Mouse (Mus musculus): ENCODE data around the gene Vamp3. TPM values are rescaled to one million over a fixed set of nuclear protein-coding genes. Genes with fewer than 3 reads are reported as not detected.

The Vamp3 gene
- 10 to 100 TPM; 63.7 to 74.6 TPM for polyA plus RNA-seq (2017; shearing (Covaris generic))

GRCm38 (mm10) chr4:151057347-151058321 is at the start of gene Vamp3:
TSS of gene Vamp3 (minus strand) at chr4:151057963.

GRCm38 (mm10) chr4:151089270-151089669 is 31.5 kb upstream of the Vamp3 start, which contains the start of gene Gm13090:
TSS of gene Gm13090 (plus strand) at chr4:151089570.

GRCm38 (mm10) chr4:151044037-151044943 is 13.5 kb downstream of the Vamp3 start, which contains the start of gene Per3:
TSS of gene Per3 (minus strand) at chr4:151044665.

Other genes starting within 250 kb of the Vamp3 start
- gene Errfi1, start 204.0 kb downstream of the Vamp3 start, polyA plus RNA-seq (2017; shearing (Covaris generic)): 10 to 100 TPM in 1 of 2 experiments, 1 to 10 TPM in 1; 6.2 to 10.2 TPM
- gene Park7, start 143.5 kb downstream of the Vamp3 start, polyA plus RNA-seq (2017; shearing (Covaris generic)): 100 to 1,000 TPM; 325 to 397 TPM
- gene Tnfrsf9, start 143.4 kb downstream of the Vamp3 start, polyA plus RNA-seq (2017; shearing (Covaris generic)): 100 to 1,000 TPM in 1 of 2 experiments, 10 to 100 TPM in 1; 69.3 to 289 TPM
- gene Uts2, start 60.9 kb downstream of the Vamp3 start, polyA plus RNA-seq (2017; shearing (Covaris generic)): under 1 TPM in 1 of 2 experiments, not detected in 1; 0.45 TPM
- 1 to 10 TPM; 1.9 to 2.3 TPM for gene Per3, start 13.3 kb downstream of the Vamp3 start, polyA plus RNA-seq (2017; shearing (Covaris generic))
- not detected for gene Gm13090, start 31.6 kb upstream of the Vamp3 start, polyA plus RNA-seq (2017; shearing (Covaris generic))